Mouse (Mus musculus) heart, adult 11 months (tissue): ENCODE data around the gene Plekhd1.

ENCODE experiments used
- DNase-seq: peaks from one replicate; pipeline ENCODE4 v3.0.0; 2022

Gene Plekhd1

DNA sequence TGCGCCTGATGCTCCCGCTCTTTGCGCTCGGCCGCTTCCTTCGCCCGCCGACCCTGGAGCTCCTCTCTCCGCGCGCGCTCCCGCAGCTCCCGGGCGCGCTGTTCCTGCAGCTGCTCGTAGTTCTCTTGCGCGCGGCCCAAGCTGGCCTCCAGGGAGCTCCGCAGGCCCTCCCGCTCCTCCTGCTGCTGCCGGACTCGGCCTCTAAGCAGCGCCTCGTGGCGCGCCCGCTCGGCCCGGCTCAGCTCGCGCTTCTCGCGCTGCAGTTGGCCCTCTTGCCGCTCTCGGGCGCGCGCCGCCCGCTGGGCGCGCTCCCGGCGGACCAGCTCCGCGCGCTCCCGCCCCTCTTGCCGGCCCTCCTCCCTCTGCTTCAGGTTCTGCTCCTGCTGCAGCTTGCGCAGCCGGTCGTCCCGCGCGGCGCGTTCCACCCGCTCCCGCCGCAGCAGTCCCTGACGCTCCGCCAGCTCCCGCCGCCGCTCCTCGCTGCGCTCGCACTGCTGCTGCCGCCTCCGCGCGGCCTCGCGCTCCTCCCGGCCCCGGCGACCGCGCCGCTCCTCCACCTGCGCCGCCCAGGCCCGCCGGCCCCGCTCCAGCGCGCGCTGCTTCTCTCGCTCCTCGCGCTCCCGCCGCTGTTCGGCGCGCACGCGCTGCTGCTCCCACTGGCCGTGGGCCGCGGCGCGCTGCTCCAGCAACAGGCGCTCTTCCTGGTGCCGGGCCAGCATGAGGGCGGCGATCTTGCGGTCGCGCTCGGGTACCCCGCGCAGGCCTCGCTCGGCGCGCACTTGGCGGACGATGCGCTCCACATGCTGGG lies 65.6 kb downstream of the Plekhd1 start:
- DNase-seq: peak; percentile 98

- peak; percentile 90 for DNase-seq
Measured at GRCm38 (mm10) chr12:80758559-80759386, 66.4 kb downstream of the Plekhd1 start.

DNA sequence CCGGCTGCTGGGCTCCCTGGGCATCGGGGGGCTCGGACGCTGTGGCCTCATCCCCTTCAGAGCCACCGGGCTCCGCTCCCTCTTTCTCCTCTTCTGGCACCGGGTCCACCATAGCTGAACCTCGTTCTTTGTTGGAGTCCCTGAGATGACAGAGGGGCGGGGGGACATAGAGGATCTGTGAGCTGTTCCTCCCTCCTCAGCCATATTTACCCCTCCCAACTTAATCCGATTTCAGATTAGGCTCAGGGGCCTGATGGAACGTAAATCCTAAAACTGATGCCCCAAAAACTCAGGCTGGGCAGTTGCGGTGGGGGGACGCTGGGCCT lies 67.0 kb downstream of the Plekhd1 start:
- no peak for DNase-seq

DNA sequence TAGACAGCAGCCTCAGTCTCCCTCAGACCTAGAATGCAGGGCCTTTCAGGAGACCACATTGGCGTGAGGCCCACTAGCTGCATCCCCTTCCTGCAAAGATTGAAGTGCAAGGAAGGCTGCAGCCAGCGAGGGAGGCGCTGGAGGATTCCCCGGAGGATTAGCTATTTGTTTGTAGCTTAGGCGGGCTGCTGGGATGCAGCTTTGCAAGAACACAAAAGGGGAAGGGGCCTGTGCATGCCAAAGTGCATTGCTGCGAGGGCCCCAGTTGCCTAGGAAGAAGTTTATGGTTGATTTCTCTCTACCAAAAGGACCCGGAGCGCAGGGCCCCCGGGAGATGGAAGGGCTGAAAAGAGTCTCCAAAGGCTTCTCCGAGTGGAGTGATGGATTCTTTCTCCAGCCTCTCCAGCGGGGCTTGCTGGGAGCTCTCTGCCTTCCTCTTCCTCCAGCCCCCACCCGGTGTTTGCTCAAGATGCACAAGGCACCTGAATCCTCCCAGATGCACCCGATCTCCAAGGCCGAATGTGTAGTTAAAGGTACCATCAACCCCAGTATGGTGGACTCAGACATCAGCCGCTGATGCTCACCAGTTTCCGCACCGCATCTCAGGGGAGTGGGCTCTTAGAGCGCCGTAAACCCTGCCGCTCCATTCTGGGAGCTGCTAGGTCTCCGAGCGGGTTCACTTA lies 67.5 kb downstream of the Plekhd1 start:
- no peak for DNase-seq

GRCm38 (mm10) chr12:80760396-80760801 lies 68.0 kb downstream of the Plekhd1 start, which contains the start of gene Ccdc177:
TSS of gene Ccdc177 (minus strand) at chr12:80760687.
- peak; percentile 90 for DNase-seq

GRCm38 (mm10) chr12:80762982-80763381 lies 70.6 kb downstream of the Plekhd1 start:
- no peak for DNase-seq

DNA sequence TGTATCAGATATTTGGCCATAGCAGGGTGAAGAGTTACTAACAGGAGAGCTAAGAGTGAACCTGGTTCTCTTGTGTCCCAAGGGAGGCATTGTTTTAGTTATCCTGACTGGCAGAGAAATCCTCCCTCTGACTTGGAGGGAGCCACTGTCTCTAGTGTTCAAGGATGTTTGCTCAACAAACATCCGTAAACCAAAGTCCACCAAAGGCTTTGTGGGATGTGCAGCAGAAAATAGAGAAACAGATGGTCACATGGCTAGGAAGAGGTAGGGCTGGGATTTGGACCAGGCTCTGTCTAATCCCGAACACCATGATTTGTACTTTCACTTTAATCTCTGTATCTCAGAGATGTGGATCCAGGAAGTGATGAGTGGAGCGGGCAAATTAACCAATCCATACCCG lies 71.7 kb downstream of the Plekhd1 start:
- DNase-seq: no peak

- DNase-seq: peak; percentile 94
Measured at GRCm38 (mm10) chr12:80769697-80770096, 77.3 kb downstream of the Plekhd1 start.
